ENCODE assay signal across 8 mouse cellular contexts in genomic region chr6:32584243-32584880, GRCm38 (mm10). TPM values are rescaled to one million over a fixed set of nuclear protein-coding genes. Genes with fewer than 3 reads are reported as not detected.
A peak's percentile ranks its signal among the peaks of the same experiment; 100 is the strongest.
DNase-seq lines count a peak whose midpoint lies in the region; ATAC-seq lines count a peak whose summit lies in the region.

No protein-coding gene starts in this region.

- no peak overlapping the region for H3K9ac ChIP-seq in kidney, embryonic 15.5 days
- H3K9ac ChIP-seq in heart, embryonic 16.5 days (ENCODE audit: low read length): no peak overlapping the region
- H3K9ac ChIP-seq in midbrain, embryonic 16.5 days (ENCODE audit: low read depth, low read length): peak overlapping the region; percentile 49

- no peak for ATAC-seq in kidney, embryonic 15.5 days (replicated peaks; ENCODE audit: low FRiP score)
- ATAC-seq in heart, embryonic 16.5 days (replicated peaks; ENCODE audit: extremely low read depth, insufficient read depth, low FRiP score): no peak
- ATAC-seq in midbrain, embryonic 16.5 days: peak; percentile 30; the same call in 1 of the 2 replicates
- ATAC-seq in erythroblast, adult 5-6 weeks (replicated peaks; ENCODE audit: low FRiP score, poor library complexity, severe bottlenecking): no peak

- H3K36me3 ChIP-seq in kidney, embryonic 15.5 days: no peaks in the 10 kb centered on the region
- H3K36me3 ChIP-seq in heart, embryonic 16.5 days (ENCODE audit: control insufficient read depth, insufficient read depth): no peaks in the 10 kb centered on the region; the same call in 1 of the 2 replicates
- H3K36me3 ChIP-seq in midbrain, embryonic 16.5 days (ENCODE audit: control insufficient read depth, insufficient read depth, low read length): no peaks in the 10 kb centered on the region

- H3K4me3 ChIP-seq in kidney, embryonic 15.5 days (replicated peaks): peak overlapping the region; percentile 2; the same call in 1 of the 2 replicates
- H3K4me3 ChIP-seq in heart, embryonic 16.5 days (ENCODE audit: low read length): no peak overlapping the region
- peak overlapping the region; percentile 85 for H3K4me3 ChIP-seq in midbrain, embryonic 16.5 days (ENCODE audit: low read depth, low read length)

- no peak overlapping the region for H3K27ac ChIP-seq in kidney, embryonic 15.5 days
- no peak overlapping the region for H3K27ac ChIP-seq in heart, embryonic 16.5 days (ENCODE audit: low read length)
- H3K27ac ChIP-seq in midbrain, embryonic 16.5 days (ENCODE audit: low read length): peak overlapping the region; percentile 3; the same call in 1 of the 2 replicates

- peaks cover 81% of the 10 kb centered on the region for H3K27me3 ChIP-seq in kidney, embryonic 15.5 days
- peaks cover 9% of the 10 kb centered on the region for H3K27me3 ChIP-seq in heart, embryonic 16.5 days (ENCODE audit: control insufficient read depth, insufficient read depth, low read length)
- H3K27me3 ChIP-seq in midbrain, embryonic 16.5 days (ENCODE audit: control insufficient read depth, insufficient read depth, low read depth, low read length): no peaks in the 10 kb centered on the region

- 37% methylated on average over 5 of the region's 5 CpGs for WGBS in kidney, embryonic 15.5 days
- WGBS in heart, embryonic 16.5 days: 55% methylated on average over 5 of the region's 5 CpGs
- WGBS in midbrain, embryonic 16.5 days: 11% methylated on average over 5 of the region's 5 CpGs

- peaks cover 27% of the 10 kb centered on the region for H3K4me1 ChIP-seq in kidney, embryonic 15.5 days
- peaks cover 14% of the 10 kb centered on the region for H3K4me1 ChIP-seq in heart, embryonic 16.5 days (ENCODE audit: control insufficient read depth, insufficient read depth, low read length)
- H3K4me1 ChIP-seq in midbrain, embryonic 16.5 days (ENCODE audit: control insufficient read depth, insufficient read depth, low read length): peaks cover 26% of the 10 kb centered on the region

- peak overlapping the region; percentile 10; the same call in 1 of the 2 replicates for H3K4me2 ChIP-seq in kidney, embryonic 15.5 days
- peak overlapping the region; percentile 43; the same call in 1 of the 2 replicates for H3K4me2 ChIP-seq in heart, embryonic 16.5 days (ENCODE audit: low read depth, low read length)
- H3K4me2 ChIP-seq in midbrain, embryonic 16.5 days (ENCODE audit: low read length): peak overlapping the region; percentile 78

- no peaks in the 10 kb centered on the region for H3K9me3 ChIP-seq in kidney, embryonic 15.5 days (replicated peaks)
- H3K9me3 ChIP-seq in heart, embryonic 16.5 days (replicated peaks; ENCODE audit: control insufficient read depth, low read length): no peaks in the 10 kb centered on the region
- H3K9me3 ChIP-seq in midbrain, embryonic 16.5 days (replicated peaks; ENCODE audit: control insufficient read depth, low read length, poor library complexity, severe bottlenecking): no peaks in the 10 kb centered on the region

- no peak for DNase-seq in kidney, postnatal 14 days
- DNase-seq in embryo, embryonic 11 days: peak; percentile 48
- no peak for DNase-seq in kidney, adult 11 months
- DNase-seq in yolk sac, embryonic 10.5 days (ENCODE audit: low spot score): no peak

RNA-seq across cellular contexts. Expression of gene Plxna4, which starts 3.6 kb away (rescaled TPM):
- polyA plus RNA-seq in kidney, embryonic 15.5 days (2015; fragmentation: Nextera tagmentation; extraction: Ambion mirVana): 1.2 and 2.0 TPM in 2 replicates
- polyA plus RNA-seq in heart, embryonic 16.5 days (2015; fragmentation: Nextera tagmentation; extraction: Ambion mirVana): 3.7 and 4.6 TPM in 2 replicates
- 11.7 and 14.0 TPM in 2 replicates for polyA plus RNA-seq in midbrain, embryonic 16.5 days (2015; fragmentation: Nextera tagmentation; extraction: Ambion mirVana)
- not detected in 2 replicates for total RNA-seq in erythroblast, adult 5-6 weeks (2015; ENCODE audit: low replicate concordance)
- 0.09 TPM in 1 of 2 replicates, not detected in the other for total RNA-seq in erythroblast, adult 5-6 weeks (2017; ENCODE audit: low replicate concordance)

Comparison
In these comparisons a context has a peak if more than half of its experiments do, and no peak if none do; other contexts are left out.
1. H3K4me2 ChIP-seq: peak in every context shown above with its lines; median percentile 78 in midbrain, embryonic 16.5 days; 43 in heart, embryonic 16.5 days; 10 in kidney, embryonic 15.5 days.